Mouse (Mus musculus) neural tube, embryonic 12.5 days (tissue): ENCODE results near the gene Pkhd1. TPM values are rescaled to one million over a fixed set of nuclear protein-coding genes. Genes with fewer than 3 reads are reported as not detected.
"Not testable (repeated sequence)": the region's sequence is repeated elsewhere in the genome, so short reads cannot be mapped to it uniquely, and the experiment has no call there.

Source experiments
- ATAC-seq: fragments of 200-750 bp; cut with Nextera tagmentation; 2 replicates; pipeline ENCODE4 v1.8.0; 2017; ENCODE audit warnings: low read depth, mild to moderate bottlenecking, moderate TSS enrichment, moderate library complexity; ENCODE audit not compliant: low FRiP score
- H3K27ac ChIP-seq: fragments of 300-500 bp; sonication (generic); 2 replicates; pipeline ENCODE4 v1.5.1; 2016
- H3K27me3 ChIP-seq: fragments of 300-500 bp; sonication (generic); replicated peaks from 2 replicates; pipeline ENCODE4 v1.6.1; 2016; ENCODE audit warnings: mild to moderate bottlenecking
- H3K36me3 ChIP-seq: fragments of 300-500 bp; sonication (generic); 2 replicates; pipeline ENCODE4 v1.6.1; 2016; ENCODE audit warnings: mild to moderate bottlenecking
- H3K4me1 ChIP-seq: fragments of 300-500 bp; sonication (generic); 2 replicates; pipeline ENCODE4 v1.6.1; 2016
- H3K4me2 ChIP-seq: fragments of 300-500 bp; sonication (generic); replicated peaks from 2 replicates; pipeline ENCODE4 v1.6.1; 2016; ENCODE audit warnings: mild to moderate bottlenecking
- H3K4me3 ChIP-seq: fragments of 300-500 bp; sonication (generic); 2 replicates; pipeline ENCODE4 v1.5.1; 2016
- H3K9ac ChIP-seq: fragments of 300-500 bp; sonication (generic); 2 replicates; pipeline ENCODE4 v1.6.1; 2016; ENCODE audit warnings: mild to moderate bottlenecking
- H3K9me3 ChIP-seq: fragments of 300-500 bp; sonication (generic); 2 replicates; pipeline ENCODE4 v1.6.1; 2016; ENCODE audit warnings: mild to moderate bottlenecking
- WGBS: fragments of 180-500 bp; shearing (Covaris S2); methylation state at CpG from one replicate; pipeline ENCODE4 v1.1.7; 2016; 5-methylcytosine and 5-hydroxymethylcytosine counted together
- polyA plus RNA-seq: library from polyadenylated mRNA; unstranded; fragments of >200 nt; fragmentation: Nextera tagmentation; extraction: Ambion mirVana; gene quantifications from 2 replicates; pipeline ENCODE4 v1.2.1, GENCODE M21; 2016

Gene Pkhd1
- polyA plus RNA-seq, 1 experiment from 2014 or later, result 0.03 TPM

DNA sequence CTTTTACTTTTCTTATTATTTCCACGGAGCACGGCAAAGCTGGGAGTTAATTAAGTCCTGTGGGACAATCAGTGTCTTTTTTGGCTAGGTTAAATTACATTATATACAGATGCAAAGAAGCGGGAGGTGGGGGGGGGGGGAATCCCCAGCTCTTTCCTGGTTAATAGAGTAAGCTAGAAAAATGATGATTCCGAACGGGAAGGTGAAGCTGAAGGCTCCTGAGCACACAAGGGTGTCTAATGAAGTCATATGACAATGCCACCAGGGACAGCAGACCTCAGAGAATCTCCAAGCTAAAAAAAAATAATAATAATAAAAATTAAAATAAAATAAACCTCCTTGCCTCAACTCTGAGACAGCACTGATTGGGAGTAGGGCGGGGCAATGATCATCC, 139.6 kb downstream of the Pkhd1 start:
- H3K27me3 ChIP-seq, result no peaks in the 10 kb centered on the region
- ATAC-seq, result peak; percentile 31
- H3K4me1 ChIP-seq, result 0 out of 2 replicates have a peak, but pooled peaks cover 3% of the 10 kb centered on the region
- H3K27ac ChIP-seq, result peak overlapping the region; percentile 64; the same call in 1 of the 2 replicates
- H3K9me3 ChIP-seq, result no peaks in the 10 kb centered on the region
- H3K4me3 ChIP-seq, result peak overlapping the region; percentile 37
- H3K9ac ChIP-seq, result peak overlapping the region; percentile 58; the same call in 1 of the 2 replicates
- peak overlapping the region; percentile 72 for H3K4me2 ChIP-seq
- no peaks in the 10 kb centered on the region for H3K36me3 ChIP-seq
- WGBS, result 23% methylated on average over 6 of the region's 6 CpGs

DNA sequence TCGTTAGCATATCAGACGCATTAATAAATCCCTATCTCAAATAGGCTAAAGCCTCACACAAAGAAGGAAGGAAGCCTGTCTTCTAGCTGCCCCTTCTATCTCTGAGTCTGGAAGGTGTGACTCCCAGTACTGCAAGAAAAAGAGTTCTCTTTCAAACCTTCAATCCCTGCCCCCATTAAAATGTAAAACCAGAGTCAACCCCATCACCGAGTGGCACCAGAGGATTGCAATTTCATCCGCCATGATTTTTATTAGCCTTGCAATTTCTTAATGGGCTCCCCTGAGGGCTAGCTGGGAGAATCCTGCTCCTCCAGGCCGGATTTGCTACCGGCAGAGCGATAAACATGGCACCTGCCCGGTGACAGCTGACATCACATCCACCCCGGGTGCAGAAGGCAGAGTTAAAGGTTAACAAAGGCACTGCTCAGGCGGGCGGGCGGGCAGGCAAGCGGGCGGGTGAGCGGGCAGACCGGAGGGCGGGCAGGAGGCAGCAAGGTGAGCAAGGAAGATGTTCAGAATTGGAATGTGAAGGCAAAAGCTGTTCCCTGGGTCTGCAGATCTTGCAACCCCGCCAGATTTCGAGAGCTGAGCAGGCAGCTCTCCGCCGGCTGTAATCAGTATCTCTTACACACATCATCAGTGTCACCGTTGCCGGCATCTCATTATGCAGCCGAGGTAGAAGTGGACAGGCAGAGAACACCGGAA, 140.2 kb downstream of the Pkhd1 start:
- ATAC-seq, result peak; percentile 89
- Histone ChIP-seq H3K9ac (peak overlapping the region; percentile 58), H3K36me3 (no peaks in the 10 kb centered on the region), H3K9me3 (no peaks in the 10 kb centered on the region), H3K4me2 (peak overlapping the region; percentile 72), H3K27me3 (no peaks in the 10 kb centered on the region), H3K27ac (peak overlapping the region; percentile 64), H3K4me1 (0 out of 2 replicates have a peak, but pooled peaks cover 3% of the 10 kb centered on the region), H3K4me3 (peak overlapping the region; percentile 37)
- WGBS, result 5% methylated on average over 25 of the region's 25 CpGs

DNA sequence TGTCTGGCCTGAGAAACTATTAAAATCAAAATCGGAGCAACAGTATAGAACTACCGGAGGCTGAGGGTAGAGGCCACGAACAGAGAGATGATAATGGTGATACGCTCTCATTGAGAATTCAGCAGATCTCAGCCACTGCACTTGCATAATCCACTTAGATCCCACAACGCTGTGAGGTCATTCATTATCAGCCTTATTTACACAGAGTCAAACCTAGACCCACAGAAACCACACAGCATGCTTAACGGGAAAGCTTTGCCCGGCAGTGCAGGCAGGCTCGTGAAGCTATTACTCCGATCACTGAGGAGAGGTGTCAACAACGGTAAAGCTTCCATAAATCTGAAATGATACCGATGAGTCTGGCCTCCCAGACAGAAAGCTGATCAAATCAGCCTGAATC, 147.1 kb downstream of the Pkhd1 start:
- H3K9ac ChIP-seq, result no peak overlapping the region
- no peaks in the 10 kb centered on the region for H3K9me3 ChIP-seq
- H3K4me2 ChIP-seq, result no peak overlapping the region
- H3K27ac ChIP-seq, result no peak overlapping the region
- H3K4me1 ChIP-seq, result no peaks in the 10 kb centered on the region
- no peak overlapping the region for H3K4me3 ChIP-seq
- no peaks in the 10 kb centered on the region for H3K36me3 ChIP-seq
- 68% methylated on average over 11 of the region's 11 CpGs for WGBS
- ATAC-seq, result peak; percentile 37; the same call in 1 of the 2 replicates
- H3K27me3 ChIP-seq, result no peaks in the 10 kb centered on the region

DNA sequence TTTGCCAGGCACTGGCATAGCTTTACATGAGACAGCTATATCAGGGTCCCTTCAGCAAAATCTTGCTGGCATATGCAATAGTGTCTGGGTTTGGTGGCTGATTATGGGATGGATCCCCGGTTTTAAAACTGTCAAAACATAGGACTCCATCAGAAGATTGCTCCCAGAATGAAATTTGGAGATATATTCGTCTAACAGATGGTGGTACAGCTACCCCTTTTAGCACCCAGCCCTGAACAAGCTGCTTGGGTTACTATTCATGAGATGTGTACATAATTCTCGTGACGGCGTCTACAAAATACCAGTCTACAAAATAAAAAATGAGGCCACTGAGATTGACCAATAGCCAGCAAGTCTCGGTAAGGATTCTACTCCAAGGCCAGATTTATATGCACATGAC, 147.5 kb downstream of the Pkhd1 start:
- no peaks in the 10 kb centered on the region for H3K4me1 ChIP-seq
- H3K36me3 ChIP-seq, result no peaks in the 10 kb centered on the region
- no peaks in the 10 kb centered on the region for H3K27me3 ChIP-seq
- WGBS, result 77% methylated on average over 6 of the region's 6 CpGs
- no peaks in the 10 kb centered on the region for H3K9me3 ChIP-seq
- H3K4me3 ChIP-seq, result no peak overlapping the region
- no peak overlapping the region for H3K27ac ChIP-seq
- no peak overlapping the region for H3K9ac ChIP-seq
- no peak overlapping the region for H3K4me2 ChIP-seq
- ATAC-seq, result no peak

DNA sequence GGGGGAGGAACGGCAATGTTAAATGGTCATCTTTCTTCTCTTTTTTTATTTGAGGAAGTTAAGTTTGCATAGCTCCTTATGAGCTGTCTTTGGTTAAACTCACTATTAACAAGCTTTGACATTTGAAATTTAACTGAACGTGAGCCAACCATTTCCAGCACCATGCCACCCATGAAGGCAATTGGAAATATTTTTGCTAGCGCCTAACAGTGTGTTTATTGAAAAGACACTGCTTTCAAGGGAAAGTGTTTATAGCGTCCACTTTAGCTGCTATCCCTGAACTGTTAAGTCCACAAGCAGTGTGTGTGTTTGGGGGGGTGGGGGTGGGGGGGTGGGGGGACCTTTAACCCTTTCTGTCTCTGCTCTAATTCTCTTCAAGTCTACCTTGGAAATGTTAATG, 151.4 kb downstream of the Pkhd1 start:
- no peak overlapping the region for H3K4me2 ChIP-seq
- no peaks in the 10 kb centered on the region for H3K27me3 ChIP-seq
- H3K4me3 ChIP-seq, result no peak overlapping the region
- WGBS, result 54% methylated on average over 4 of the region's 4 CpGs
- H3K36me3 ChIP-seq, result no peaks in the 10 kb centered on the region
- H3K9me3 ChIP-seq, result no peaks in the 10 kb centered on the region
- no peak overlapping the region for H3K9ac ChIP-seq
- ATAC-seq, result no peak
- no peaks in the 10 kb centered on the region for H3K4me1 ChIP-seq
- no peak overlapping the region for H3K27ac ChIP-seq

DNA sequence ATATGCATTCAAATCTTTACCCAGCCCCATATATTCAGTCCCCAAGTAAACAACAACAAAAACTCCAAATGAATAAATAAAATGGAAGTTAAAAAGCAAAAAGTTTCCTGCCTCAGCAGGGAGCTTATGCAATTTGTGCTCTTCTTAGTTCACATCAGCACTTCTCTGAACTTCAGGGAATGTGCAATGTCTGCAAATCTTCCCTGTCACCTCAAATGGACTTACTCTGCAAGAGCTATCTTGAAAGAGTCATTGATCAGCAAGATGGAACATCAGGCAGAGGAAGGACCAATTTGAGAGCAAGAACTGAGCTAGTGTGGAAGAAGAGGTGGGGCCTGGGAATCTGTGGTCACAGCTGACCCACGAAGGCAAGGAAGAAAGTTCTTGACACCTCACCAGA, 163.2 kb downstream of the Pkhd1 start:
- no peaks in the 10 kb centered on the region for H3K27me3 ChIP-seq
- no peak overlapping the region for H3K4me2 ChIP-seq
- no peak for ATAC-seq
- H3K4me1 ChIP-seq, result no peaks in the 10 kb centered on the region
- WGBS, result 91% methylated on average over 1 of the region's 1 CpGs
- H3K9me3 ChIP-seq, result no peaks in the 10 kb centered on the region
- no peak overlapping the region for H3K27ac ChIP-seq
- no peak overlapping the region for H3K4me3 ChIP-seq
- H3K36me3 ChIP-seq, result no peaks in the 10 kb centered on the region
- H3K9ac ChIP-seq, result no peak overlapping the region

DNA sequence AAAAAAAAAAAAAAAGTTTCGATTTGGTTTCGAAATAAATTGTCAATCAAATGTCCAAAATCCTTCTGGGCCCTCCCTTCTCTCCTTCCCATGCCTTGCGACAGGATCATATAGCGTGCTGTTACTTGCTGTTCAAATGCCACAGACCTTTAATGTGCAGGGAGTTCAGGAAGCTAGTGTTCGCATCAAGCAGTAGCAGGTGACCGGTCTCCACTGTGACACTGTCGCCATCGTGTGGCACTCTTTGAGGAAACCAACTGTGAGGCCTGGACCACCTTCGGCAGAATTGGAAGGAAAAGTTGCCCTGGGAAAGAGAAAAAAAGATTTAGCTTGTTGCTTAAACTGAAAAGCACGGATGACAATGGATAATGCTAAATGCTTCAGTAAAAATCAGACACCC, 167.8 kb downstream of the Pkhd1 start:
- no peaks in the 10 kb centered on the region for H3K9me3 ChIP-seq
- no peaks in the 10 kb centered on the region for H3K4me1 ChIP-seq
- no peak overlapping the region for H3K9ac ChIP-seq
- no peak overlapping the region for H3K4me3 ChIP-seq
- no peaks in the 10 kb centered on the region for H3K27me3 ChIP-seq
- ATAC-seq, result 0 out of 2 replicates have a peak, but pooled peaks have one; percentile 71
- 29% methylated on average over 10 of the region's 10 CpGs for WGBS
- no peak overlapping the region for H3K27ac ChIP-seq
- H3K4me2 ChIP-seq, result no peak overlapping the region
- no peaks in the 10 kb centered on the region for H3K36me3 ChIP-seq

DNA sequence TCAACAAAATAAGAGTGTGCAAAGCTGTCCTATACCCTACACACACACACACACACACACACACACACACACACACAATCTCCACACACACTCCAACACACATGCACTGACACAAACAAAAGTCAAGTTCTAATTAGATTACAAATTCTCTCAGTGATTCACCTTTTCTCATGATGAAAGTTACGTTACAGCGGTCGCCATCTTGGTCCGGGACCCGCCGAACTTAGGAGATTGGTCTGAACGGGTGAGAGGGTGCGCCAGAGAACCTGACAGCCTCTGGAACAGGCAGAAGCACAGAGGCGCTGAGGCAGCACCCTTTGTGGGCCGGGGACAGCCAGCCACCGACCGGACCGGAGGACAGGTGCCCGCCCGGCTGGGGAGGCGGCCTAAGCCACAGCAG, 185.8 kb downstream of the Pkhd1 start:
- H3K27me3 ChIP-seq, H3K27ac ChIP-seq, H3K9me3 ChIP-seq, H3K4me2 ChIP-seq, ATAC-seq, H3K9ac ChIP-seq, H3K4me1 ChIP-seq, H3K36me3 ChIP-seq, H3K4me3 ChIP-seq: not testable (repeated sequence)
- 89% methylated on average over 16 of the region's 16 CpGs for WGBS

DNA sequence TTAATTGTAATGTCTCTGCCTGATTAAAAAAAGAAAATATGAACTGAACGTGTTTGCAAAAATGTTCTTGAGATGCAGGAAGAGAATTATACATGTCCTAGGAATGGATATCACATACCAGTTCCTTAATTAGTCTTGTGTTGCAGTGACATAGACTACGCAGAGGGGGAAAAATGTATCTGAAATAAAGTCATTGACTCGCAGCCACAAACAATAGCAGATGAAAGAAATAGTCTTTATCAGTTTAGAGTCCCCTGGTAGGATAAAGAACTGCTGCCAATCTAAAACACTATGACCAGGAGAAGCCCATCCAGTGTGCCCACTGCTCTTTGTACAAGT, 188.8 kb downstream of the Pkhd1 start:
- Histone ChIP-seq H3K9me3 (no peaks in the 10 kb centered on the region), H3K9ac (no peak overlapping the region), H3K4me3 (no peak overlapping the region), H3K4me2 (no peak overlapping the region), H3K27me3 (no peaks in the 10 kb centered on the region), H3K4me1 (no peaks in the 10 kb centered on the region; the same call in 1 of the 2 replicates), H3K36me3 (no peaks in the 10 kb centered on the region), H3K27ac (no peak overlapping the region)
- 82% methylated on average over 3 of the region's 3 CpGs for WGBS
- no peak for ATAC-seq

DNA sequence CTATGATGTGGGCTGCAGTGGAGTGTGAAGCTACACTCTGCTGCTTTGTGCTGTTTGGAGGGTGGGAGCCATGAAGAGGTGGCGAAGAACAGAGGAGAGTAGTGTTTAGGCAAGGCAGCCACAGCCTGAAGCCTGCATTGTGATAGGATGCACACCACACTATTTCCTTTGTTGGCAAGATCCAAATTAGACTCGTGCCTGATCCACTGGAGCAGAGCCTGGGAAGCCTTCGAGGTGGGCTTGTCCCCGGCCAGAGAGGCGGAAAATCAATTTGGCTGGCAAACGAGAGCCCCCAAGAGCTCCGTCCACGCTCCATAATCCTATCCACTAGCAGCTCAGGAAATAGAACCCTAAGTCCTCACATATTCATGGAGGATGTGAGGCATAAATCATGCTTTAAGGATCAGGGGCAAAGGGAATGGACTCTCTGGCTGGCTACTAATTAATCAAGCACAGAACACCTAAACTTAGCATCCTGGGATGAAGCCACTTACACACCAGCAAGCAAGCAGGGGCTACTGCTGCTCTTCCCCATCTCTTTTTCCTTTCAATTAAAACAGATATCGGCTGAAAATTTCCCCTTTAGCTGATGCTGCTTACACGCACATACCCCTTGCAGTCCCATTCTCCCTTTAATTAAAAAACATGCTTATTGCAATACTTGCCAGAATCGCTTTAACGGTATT, 189.4 kb downstream of the Pkhd1 start:
- no peak overlapping the region for H3K4me3 ChIP-seq
- H3K4me2 ChIP-seq, result peak overlapping the region; percentile 41
- no peaks in the 10 kb centered on the region for H3K9me3 ChIP-seq
- WGBS, result 35% methylated on average over 12 of the region's 12 CpGs
- no peaks in the 10 kb centered on the region for H3K36me3 ChIP-seq
- H3K27me3 ChIP-seq, result no peaks in the 10 kb centered on the region
- no peak overlapping the region for H3K27ac ChIP-seq
- no peaks in the 10 kb centered on the region; the same call in 1 of the 2 replicates for H3K4me1 ChIP-seq
- ATAC-seq, result peak; percentile 96
- H3K9ac ChIP-seq, result no peak overlapping the region

DNA sequence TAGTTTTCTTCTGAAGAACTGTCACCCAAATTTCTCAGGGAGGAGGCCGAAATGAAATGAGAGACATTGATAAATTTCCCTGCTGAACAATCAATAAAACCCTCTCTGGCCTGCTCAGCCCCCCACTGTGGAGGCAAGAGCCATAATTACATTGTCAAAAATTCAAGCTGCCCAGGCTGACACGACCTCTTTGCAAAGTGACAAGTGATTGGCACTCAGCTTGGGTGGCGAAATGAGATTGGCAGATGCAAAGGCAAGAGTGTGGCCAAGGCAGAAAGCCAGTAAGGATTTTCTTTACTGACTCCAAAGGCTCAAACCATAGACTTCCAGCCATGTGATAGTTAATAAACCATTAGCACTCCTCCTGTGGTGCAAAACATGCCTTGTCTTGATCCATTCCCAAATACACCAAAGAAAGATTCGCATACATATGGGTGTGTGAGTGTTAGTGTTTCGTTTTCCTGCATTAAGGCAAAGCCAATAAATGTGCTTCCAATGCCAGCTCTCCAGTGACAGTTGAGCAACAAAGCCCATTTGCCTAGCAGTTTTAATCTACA, 208.4 kb downstream of the Pkhd1 start:
- Histone ChIP-seq H3K36me3 (no peaks in the 10 kb centered on the region), H3K4me3 (no peak overlapping the region), H3K9me3 (no peaks in the 10 kb centered on the region), H3K27me3 (no peaks in the 10 kb centered on the region), H3K4me1 (no peaks in the 10 kb centered on the region), H3K4me2 (no peak overlapping the region), H3K27ac (no peak overlapping the region), H3K9ac (no peak overlapping the region)
- no peak for ATAC-seq
- WGBS, result 74% methylated on average over 5 of the region's 5 CpGs

DNA sequence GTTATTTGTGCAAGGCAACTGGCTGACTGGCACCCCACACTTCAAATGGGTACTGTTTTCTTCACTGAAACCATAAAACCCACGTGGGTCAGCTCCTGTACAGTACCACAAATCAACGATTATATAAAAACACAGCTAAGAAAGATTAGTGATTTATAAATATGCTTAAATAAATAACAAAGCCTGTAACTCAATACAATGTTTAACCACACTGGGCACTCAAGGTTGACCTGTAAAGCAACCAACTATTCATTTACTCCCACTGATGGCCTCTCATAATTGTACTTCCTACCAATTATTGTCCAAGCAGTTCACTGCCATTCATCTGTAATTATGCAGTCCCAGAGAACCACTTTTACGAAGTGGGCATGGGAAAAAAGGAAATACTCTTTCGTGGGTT, 219.5 kb downstream of the Pkhd1 start:
- no peak overlapping the region for H3K4me3 ChIP-seq
- no peaks in the 10 kb centered on the region for H3K9me3 ChIP-seq
- no peaks in the 10 kb centered on the region for H3K36me3 ChIP-seq
- no peak overlapping the region for H3K4me2 ChIP-seq
- no peak for ATAC-seq
- H3K27me3 ChIP-seq, result no peaks in the 10 kb centered on the region
- WGBS, result 67% methylated on average over 4 of the region's 4 CpGs
- no peak overlapping the region for H3K27ac ChIP-seq
- H3K4me1 ChIP-seq, result no peaks in the 10 kb centered on the region
- H3K9ac ChIP-seq, result no peak overlapping the region
